Mouse (Mus musculus): ENCODE data around the gene Zfp810. TPM values are rescaled to one million over a fixed set of nuclear protein-coding genes. Genes with fewer than 3 reads are reported as not detected.

Zfp810 gene
- polyA plus RNA-seq, 1 experiment, result 1.2 TPM

DNA sequence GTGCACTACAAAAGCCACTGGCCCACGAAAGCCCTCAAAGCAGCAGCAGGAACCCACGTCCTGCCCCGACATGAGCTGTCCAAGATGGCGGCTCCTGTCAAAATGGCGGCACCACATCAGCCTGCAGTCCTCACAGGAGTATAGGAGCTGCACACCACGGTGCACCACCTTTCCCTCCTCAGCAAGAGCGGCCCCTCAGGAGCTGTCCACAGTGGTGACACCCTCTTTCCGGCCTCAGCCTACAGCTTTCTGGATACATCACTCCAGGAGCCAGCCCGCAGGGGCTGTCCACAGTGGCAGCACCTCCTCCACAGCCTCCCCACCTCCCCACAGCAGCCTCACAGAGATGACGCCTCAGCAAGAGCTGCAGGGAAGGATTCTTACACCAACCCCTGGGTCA lies 44.8 kb downstream of the Zfp810 start:
- H3K4me1 ChIP-seq, result peaks cover 9% of the 10 kb centered on the region
- no peaks in the 10 kb centered on the region for H3K27me3 ChIP-seq (replicated peaks)
- peaks cover 6% of the 10 kb centered on the region for H3K36me3 ChIP-seq (replicated peaks; ENCODE audit: low read length)
- H3K4me3 ChIP-seq (replicated peaks), result no peak overlapping the region
- no peak for TF ChIP-seq GATA1 (IDR thresholded peaks at IDR 0.05; ENCODE audit: borderline replicate concordance, low read length)
- peaks cover 19% of the 10 kb centered on the region for H3K9me3 ChIP-seq

- peaks cover 10% of the 10 kb centered on the region for H3K36me3 ChIP-seq (replicated peaks; ENCODE audit: low read length)
- peaks cover 9% of the 10 kb centered on the region for H3K4me1 ChIP-seq
- H3K27me3 ChIP-seq (replicated peaks), result no peaks in the 10 kb centered on the region
- H3K4me3 ChIP-seq (replicated peaks), result no peak overlapping the region
- H3K9me3 ChIP-seq, result peaks cover 14% of the 10 kb centered on the region
- TF ChIP-seq GATA1 (IDR thresholded peaks at IDR 0.05; ENCODE audit: borderline replicate concordance, low read length) (no peak), FLI1 (IDR thresholded peaks at IDR 0.05; ENCODE audit: low read length) (no peak)
Observed at GRCm38 (mm10) chr9:22261594-22261993, 45.9 kb downstream of the Zfp810 start.

DNA sequence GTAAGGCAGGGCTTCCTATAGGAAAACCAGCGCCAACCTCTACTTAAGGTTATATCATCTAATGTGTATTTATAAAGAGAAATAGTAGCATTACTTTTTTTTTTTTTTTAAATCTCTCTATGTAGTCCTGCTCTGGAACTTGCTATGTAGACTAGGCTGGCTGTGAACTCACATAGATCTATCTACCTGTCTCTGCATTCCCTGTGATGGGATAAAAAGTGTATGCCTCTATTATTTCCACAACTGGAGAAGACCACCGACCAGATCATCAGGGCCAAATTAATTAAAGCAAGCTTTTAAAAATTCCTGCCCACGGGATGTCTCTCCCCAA lies 47.4 kb downstream of the Zfp810 start:
- Histone ChIP-seq H3K27me3 (replicated peaks) (no peaks in the 10 kb centered on the region), H3K9me3 (peaks cover 4% of the 10 kb centered on the region), H3K36me3 (replicated peaks; ENCODE audit: low read length) (peaks cover 21% of the 10 kb centered on the region), H3K4me1 (peaks cover 9% of the 10 kb centered on the region), H3K4me3 (replicated peaks) (peak overlapping the region; percentile 91)
- no peak for TF ChIP-seq FLI1 (IDR thresholded peaks at IDR 0.05; ENCODE audit: low read length)
- TF ChIP-seq GATA1 (IDR thresholded peaks at IDR 0.05; ENCODE audit: borderline replicate concordance, low read length), result no peak

DNA sequence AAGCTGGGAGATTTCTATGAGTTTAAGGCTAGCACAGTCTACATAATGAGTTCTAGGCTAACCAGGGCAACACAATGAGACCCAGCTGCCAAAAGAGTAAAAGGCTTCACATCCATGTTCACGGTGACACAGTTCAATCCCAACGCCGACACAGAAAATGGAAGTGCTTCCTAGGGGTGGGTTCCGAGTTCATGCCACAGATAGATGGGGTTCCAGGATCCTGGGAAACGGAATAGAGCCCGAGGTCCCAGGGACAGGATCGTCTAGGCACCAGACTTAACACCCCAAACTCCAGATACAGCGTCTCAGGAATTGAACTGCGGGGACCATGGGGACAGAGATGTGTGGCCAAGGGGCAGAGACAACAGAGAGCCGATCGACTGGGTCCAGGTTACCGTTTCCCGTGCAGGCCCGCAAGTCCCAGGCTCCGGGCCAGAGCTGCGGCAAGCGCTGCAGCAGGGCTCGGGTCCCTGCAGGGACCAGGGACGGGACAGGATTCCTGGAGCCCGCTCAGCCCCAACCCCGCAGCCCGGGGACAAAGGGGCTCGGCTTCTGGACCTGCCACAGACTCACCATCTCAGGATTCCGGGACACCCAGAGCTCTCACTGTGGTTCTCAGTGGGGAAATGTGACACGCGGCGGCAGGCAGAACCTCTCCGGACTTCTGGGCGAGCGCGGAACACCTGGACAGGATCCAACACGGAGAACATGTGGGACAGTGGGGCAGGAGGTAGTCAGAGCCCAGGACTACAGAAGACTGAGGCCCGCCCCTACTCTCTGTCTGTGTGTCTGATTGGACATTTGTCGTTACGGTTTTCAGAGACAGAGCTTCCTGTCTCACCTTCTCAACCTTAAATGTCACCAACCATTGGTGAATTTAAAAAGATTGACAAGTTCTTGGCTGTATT lies 48.0 kb downstream of the Zfp810 start, which contains the start of gene Zfp599:
Gene Zfp599, minus strand, starts transcription at position 712 of the 908 bp plus-strand sequence.
- Histone ChIP-seq H3K9me3 (peaks cover 4% of the 10 kb centered on the region), H3K4me3 (replicated peaks) (peak within 1 kb of the TSS; percentile 91), H3K27me3 (replicated peaks) (no peaks in the 10 kb centered on the region), H3K36me3 (replicated peaks; ENCODE audit: low read length) (peaks cover 21% of the 10 kb centered on the region), H3K4me1 (peaks cover 9% of the 10 kb centered on the region)
- TF ChIP-seq FLI1 (IDR thresholded peaks at IDR 0.05; ENCODE audit: low read length) (no peak), GATA1 (IDR thresholded peaks at IDR 0.05; ENCODE audit: borderline replicate concordance, low read length) (no peak)

GRCm38 (mm10) chr9:22258784-22259183 lies 48.7 kb downstream of the Zfp810 start:
- peak overlapping the region; percentile 91 for H3K4me3 ChIP-seq (replicated peaks)
- TF ChIP-seq FLI1 (IDR thresholded peaks at IDR 0.05; ENCODE audit: low read length) (no peak), GATA1 (IDR thresholded peaks at IDR 0.05; ENCODE audit: borderline replicate concordance, low read length) (no peak)

DNA sequence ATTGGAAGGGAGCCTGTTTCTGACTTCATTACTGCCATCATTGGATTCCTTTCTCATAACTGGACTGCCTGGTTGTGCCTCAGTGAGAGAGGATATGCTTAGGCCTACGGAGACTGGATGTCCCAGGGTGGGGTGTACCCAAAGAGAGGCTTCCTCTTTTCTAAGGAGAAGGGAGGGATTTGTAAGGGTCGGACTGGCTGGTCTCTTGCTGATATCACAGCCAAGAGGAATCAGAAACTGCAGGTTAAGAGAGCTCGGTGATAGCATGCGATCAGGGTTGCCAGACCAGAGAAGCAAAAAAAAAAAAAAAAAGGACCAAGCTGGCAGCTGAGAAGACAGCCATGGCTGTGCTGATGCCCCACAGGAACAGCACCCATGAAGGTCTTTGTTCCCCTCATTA lies 50.9 kb downstream of the Zfp810 start:
- Histone ChIP-seq H3K36me3 (replicated peaks; ENCODE audit: low read length) (peaks cover 42% of the 10 kb centered on the region), H3K4me1 (peaks cover 9% of the 10 kb centered on the region), H3K4me3 (replicated peaks) (no peak overlapping the region), H3K9me3 (peaks cover 11% of the 10 kb centered on the region), H3K27me3 (replicated peaks) (no peaks in the 10 kb centered on the region)
- TF ChIP-seq FLI1 (IDR thresholded peaks at IDR 0.05; ENCODE audit: low read length) (no peak), GATA1 (IDR thresholded peaks at IDR 0.05; ENCODE audit: borderline replicate concordance, low read length) (no peak)

More at GRCm38 (mm10) chr9:22258784-22259183, 48.7 kb downstream of the Zfp810 start:
- H3K27me3 ChIP-seq (replicated peaks), result no peaks in the 10 kb centered on the region
- peaks cover 27% of the 10 kb centered on the region for H3K36me3 ChIP-seq (replicated peaks; ENCODE audit: low read length)
- H3K9me3 ChIP-seq, result peaks cover 7% of the 10 kb centered on the region
- H3K4me1 ChIP-seq, result peaks cover 9% of the 10 kb centered on the region

DNA sequence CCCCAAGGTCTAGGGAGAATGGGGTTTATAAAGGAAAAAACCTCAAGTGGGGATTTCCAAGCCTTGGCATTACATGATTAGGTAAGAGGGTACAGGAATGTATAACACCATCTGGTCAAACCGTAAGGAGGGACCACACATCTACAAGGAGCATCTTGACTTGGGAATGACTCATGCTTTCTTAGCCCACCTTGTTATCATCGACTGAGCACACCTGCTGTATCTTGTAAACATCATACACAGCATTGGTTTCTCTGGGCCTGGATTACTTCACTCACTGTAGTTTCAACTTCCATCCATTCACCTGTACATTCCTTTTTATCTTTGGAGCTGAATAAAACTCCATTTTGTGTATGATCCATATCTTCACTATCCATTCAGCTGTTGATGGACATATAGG lies 63.2 kb downstream of the Zfp810 start:
- Histone ChIP-seq H3K4me1 (no peaks in the 10 kb centered on the region), H3K4me3 (replicated peaks) (no peak overlapping the region), H3K27me3 (replicated peaks) (no peaks in the 10 kb centered on the region), H3K36me3 (replicated peaks; ENCODE audit: low read length) (peaks cover 76% of the 10 kb centered on the region), H3K9me3 (peaks cover 40% of the 10 kb centered on the region)
- no peak for TF ChIP-seq GATA1 (IDR thresholded peaks at IDR 0.05; ENCODE audit: borderline replicate concordance, low read length)
- TF ChIP-seq FLI1 (IDR thresholded peaks at IDR 0.05; ENCODE audit: low read length), result no peak

- Histone ChIP-seq H3K27me3 (replicated peaks) (no peaks in the 10 kb centered on the region), H3K36me3 (replicated peaks; ENCODE audit: low read length) (peaks cover 90% of the 10 kb centered on the region), H3K4me1 (no peaks in the 10 kb centered on the region), H3K4me3 (replicated peaks) (no peak overlapping the region), H3K9me3 (peaks cover 47% of the 10 kb centered on the region)
- TF ChIP-seq GATA1 (IDR thresholded peaks at IDR 0.05; ENCODE audit: borderline replicate concordance, low read length) (no peak), FLI1 (IDR thresholded peaks at IDR 0.05; ENCODE audit: low read length) (no peak)
Observed at GRCm38 (mm10) chr9:22240001-22240400, 67.4 kb downstream of the Zfp810 start.

DNA sequence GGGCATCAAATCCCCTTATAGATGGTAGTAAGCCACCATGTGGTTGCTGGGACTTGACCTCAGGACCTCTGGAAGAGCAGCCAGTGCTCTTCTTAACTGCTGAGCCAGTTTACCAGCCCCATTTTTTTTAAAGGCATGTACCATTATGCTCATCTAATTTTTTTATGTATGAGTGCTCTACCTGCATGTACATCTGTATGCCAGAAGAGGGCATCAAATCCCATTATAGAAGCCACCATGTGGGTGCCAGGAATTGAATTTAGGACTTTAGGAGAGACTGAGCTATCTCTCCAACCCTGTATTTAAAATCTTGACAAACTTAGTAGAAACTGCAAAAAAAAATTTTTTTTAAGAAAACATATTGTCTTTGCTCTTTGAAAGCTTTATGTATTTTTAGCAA lies 76.9 kb downstream of the Zfp810 start:
- H3K4me1 ChIP-seq, result peaks cover 6% of the 10 kb centered on the region; the same call in 1 of the 2 replicates
- H3K9me3 ChIP-seq, result peaks cover 11% of the 10 kb centered on the region
- peaks cover 47% of the 10 kb centered on the region for H3K36me3 ChIP-seq (replicated peaks; ENCODE audit: low read length)
- TF ChIP-seq GATA1 (IDR thresholded peaks at IDR 0.05; ENCODE audit: borderline replicate concordance, low read length), result no peak
- TF ChIP-seq FLI1 (IDR thresholded peaks at IDR 0.05; ENCODE audit: low read length), result no peak
- no peak overlapping the region for H3K4me3 ChIP-seq (replicated peaks)
- no peaks in the 10 kb centered on the region for H3K27me3 ChIP-seq (replicated peaks)

DNA sequence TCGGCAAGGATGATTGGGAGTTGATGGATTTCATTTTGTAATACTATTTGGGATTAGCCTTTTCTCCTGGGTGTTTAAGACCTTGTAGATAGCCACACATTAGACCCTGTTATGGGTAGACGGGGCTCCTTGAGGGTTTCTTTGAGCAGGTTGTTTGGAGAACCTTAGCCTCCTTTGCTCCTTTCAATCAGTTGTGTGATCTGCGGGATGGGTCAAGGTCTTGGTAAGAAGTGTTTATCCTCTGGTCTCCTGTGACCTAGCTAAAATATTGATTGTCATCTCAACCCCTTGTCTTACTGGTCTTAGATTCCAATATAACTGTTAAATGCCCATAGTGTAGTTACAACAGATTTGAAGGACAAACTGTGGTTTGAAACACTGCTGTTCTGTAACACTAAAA lies 77.4 kb downstream of the Zfp810 start:
- Histone ChIP-seq H3K9me3 (peaks cover 6% of the 10 kb centered on the region), H3K27me3 (replicated peaks) (no peaks in the 10 kb centered on the region), H3K36me3 (replicated peaks; ENCODE audit: low read length) (peaks cover 42% of the 10 kb centered on the region), H3K4me3 (replicated peaks) (no peak overlapping the region), H3K4me1 (peaks cover 6% of the 10 kb centered on the region; the same call in 1 of the 2 replicates)
- TF ChIP-seq FLI1 (IDR thresholded peaks at IDR 0.05; ENCODE audit: low read length) (no peak), GATA1 (IDR thresholded peaks at IDR 0.05; ENCODE audit: borderline replicate concordance, low read length) (no peak)
